Mouse (Mus musculus) midbrain, embryonic 15.5 days (tissue): ENCODE data around the gene Trim29. TPM values are rescaled to one million over a fixed set of nuclear protein-coding genes. Genes with fewer than 3 reads are reported as not detected.
A peak's percentile ranks its signal among the peaks of the same experiment; 100 is the strongest.

Source experiments
- ATAC-seq: fragments of 200-750 bp; cut with Nextera tagmentation; replicated peaks from 2 replicates; pipeline ENCODE4 v1.8.0; 2017; ENCODE audit warnings: moderate TSS enrichment
- H3K27ac ChIP-seq: fragments of 300-500 bp; sonication (generic); 2 replicates; pipeline ENCODE4 v1.5.1; 2015; ENCODE audit warnings: mild to moderate bottlenecking, inconsistent platforms
- H3K27me3 ChIP-seq: fragments of 300-500 bp; sonication (generic); replicated peaks from 2 replicates; pipeline ENCODE4 v1.6.1; 2015; ENCODE audit warnings: inconsistent platforms
- H3K36me3 ChIP-seq: fragments of 300-500 bp; sonication (generic); replicated peaks from 2 replicates; pipeline ENCODE4 v1.6.1; 2015; ENCODE audit warnings: inconsistent platforms
- H3K4me1 ChIP-seq: fragments of 300-500 bp; sonication (generic); 2 replicates; pipeline ENCODE4 v1.6.1; 2015; ENCODE audit warnings: inconsistent platforms
- H3K4me2 ChIP-seq: fragments of 300-500 bp; sonication (generic); 2 replicates; pipeline ENCODE4 v1.6.1; 2015; ENCODE audit warnings: inconsistent platforms, mild to moderate bottlenecking, moderate library complexity
- H3K4me3 ChIP-seq: fragments of 300-500 bp; sonication (generic); 2 replicates; pipeline ENCODE4 v1.5.1; 2015; ENCODE audit warnings: mild to moderate bottlenecking, inconsistent platforms
- H3K9ac ChIP-seq: fragments of 300-500 bp; sonication (generic); 2 replicates; pipeline ENCODE4 v1.6.1; 2015; ENCODE audit warnings: mild to moderate bottlenecking, inconsistent platforms
- H3K9me3 ChIP-seq: fragments of 300-500 bp; sonication (generic); 2 replicates; pipeline ENCODE4 v1.6.1; 2016; ENCODE audit warnings: inconsistent platforms
- WGBS: fragments of 180-500 bp; shearing (Covaris S2); methylation state at CpG from one replicate; pipeline ENCODE4 v1.1.7; 2015; ENCODE audit warnings: mixed read lengths; 5-methylcytosine and 5-hydroxymethylcytosine counted together
- polyA plus RNA-seq: library from polyadenylated mRNA; unstranded; fragments of >200 nt; fragmentation: Nextera tagmentation; extraction: Ambion mirVana; gene quantifications from 2 replicates; pipeline ENCODE4 v1.2.1, GENCODE M21; 2015

The Trim29 gene
- polyA plus RNA-seq, 1 experiment from 2014 or later = 0.62 TPM

GRCm38 (mm10) chr9:43351015-43351414, 40.4 kb downstream of the Trim29 start:
- Histone ChIP-seq H3K27me3 (0 out of 2 replicates have a peak, but pooled peaks cover 3% of the 10 kb centered on the region), H3K4me1 (no peaks in the 10 kb centered on the region), H3K36me3 (no peaks in the 10 kb centered on the region), H3K9ac (no peak overlapping the region), H3K9me3 (no peaks in the 10 kb centered on the region), H3K4me2 (no peak overlapping the region), H3K27ac (no peak overlapping the region), H3K4me3 (no peak overlapping the region)
- WGBS = 52% methylated on average over 13 of the region's 13 CpGs
- no peak for ATAC-seq

- H3K36me3 ChIP-seq = no peaks in the 10 kb centered on the region
- no peak overlapping the region for H3K9ac ChIP-seq
- peaks cover 11% of the 10 kb centered on the region for H3K4me1 ChIP-seq
- H3K4me3 ChIP-seq = no peak overlapping the region
- H3K9me3 ChIP-seq = no peaks in the 10 kb centered on the region
- no peak overlapping the region for H3K27ac ChIP-seq
- no peak for ATAC-seq
- 0 out of 2 replicates have a peak, but pooled peaks cover 3% of the 10 kb centered on the region for H3K27me3 ChIP-seq
- H3K4me2 ChIP-seq = no peak overlapping the region
Observed at GRCm38 (mm10) chr9:43357011-43357410, 46.4 kb downstream of the Trim29 start.

DNA sequence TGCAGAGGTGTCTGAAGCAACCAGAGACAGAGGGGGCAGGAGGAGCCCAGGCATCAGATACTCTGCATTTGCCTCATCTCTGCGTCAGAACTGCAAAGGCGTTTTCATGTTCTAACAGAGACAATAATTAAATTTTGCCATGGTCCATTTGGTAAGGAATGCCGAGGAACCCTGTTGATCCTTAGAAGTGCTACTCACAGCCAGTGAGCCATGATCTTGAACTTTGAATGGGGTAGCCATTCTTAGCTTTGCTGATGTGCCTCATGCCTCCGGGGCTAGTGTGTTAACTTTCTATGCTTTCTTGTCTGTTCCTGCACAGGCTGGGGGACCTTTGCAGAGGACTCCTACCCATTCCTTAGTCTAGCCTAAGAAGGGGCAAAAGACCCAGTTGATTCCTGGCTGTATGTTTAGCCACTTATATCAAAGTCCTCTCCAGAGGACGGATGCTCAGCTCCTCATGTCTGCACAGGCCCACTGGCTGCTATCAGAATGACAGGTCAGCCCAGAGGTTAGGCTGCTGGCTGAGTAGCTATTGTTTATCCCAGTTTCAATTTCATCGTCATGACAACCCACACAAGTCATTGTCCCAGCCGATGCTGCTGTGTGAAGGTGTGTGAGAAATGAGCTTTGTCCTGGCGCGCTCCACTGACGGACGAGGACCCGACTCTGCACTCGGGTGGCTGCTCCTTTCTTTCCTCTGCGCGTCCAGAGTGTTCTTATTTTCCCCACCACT, 48.1 kb downstream of the Trim29 start:
- Histone ChIP-seq H3K4me1 (peaks cover 11% of the 10 kb centered on the region), H3K27me3 (0 out of 2 replicates have a peak, but pooled peaks cover 3% of the 10 kb centered on the region), H3K9me3 (no peaks in the 10 kb centered on the region), H3K4me3 (no peak overlapping the region), H3K36me3 (no peaks in the 10 kb centered on the region), H3K27ac (no peak overlapping the region), H3K9ac (no peak overlapping the region), H3K4me2 (no peak overlapping the region)
- 0 out of 2 replicates have a peak, but pooled peaks have one; percentile 30 for ATAC-seq
- WGBS = 15% methylated on average over 15 of the region's 15 CpGs

- Histone ChIP-seq H3K27ac (no peak overlapping the region), H3K36me3 (no peaks in the 10 kb centered on the region), H3K4me1 (no peaks in the 10 kb centered on the region), H3K4me2 (no peak overlapping the region), H3K27me3 (no peaks in the 10 kb centered on the region), H3K4me3 (no peak overlapping the region), H3K9me3 (no peaks in the 10 kb centered on the region), H3K9ac (no peak overlapping the region)
- ATAC-seq = no peak
- 89% methylated on average over 3 of the region's 3 CpGs for WGBS
Observed at GRCm38 (mm10) chr9:43368781-43369180, 58.1 kb downstream of the Trim29 start.

GRCm38 (mm10) chr9:43383871-43384270, 73.2 kb downstream of the Trim29 start:
- H3K4me1 ChIP-seq = peaks cover 5% of the 10 kb centered on the region; the same call in 1 of the 2 replicates
- 62% methylated on average over 4 of the region's 4 CpGs for WGBS
- H3K4me3 ChIP-seq = no peak overlapping the region
- no peak overlapping the region for H3K27ac ChIP-seq
- H3K9ac ChIP-seq = no peak overlapping the region
- no peaks in the 10 kb centered on the region for H3K27me3 ChIP-seq
- no peaks in the 10 kb centered on the region for H3K9me3 ChIP-seq
- no peak overlapping the region for H3K4me2 ChIP-seq
- ATAC-seq = no peak
- no peaks in the 10 kb centered on the region for H3K36me3 ChIP-seq

- Histone ChIP-seq H3K4me1 (peaks cover 8% of the 10 kb centered on the region), H3K4me2 (no peak overlapping the region), H3K9ac (no peak overlapping the region), H3K27me3 (no peaks in the 10 kb centered on the region), H3K4me3 (no peak overlapping the region), H3K9me3 (no peaks in the 10 kb centered on the region), H3K36me3 (no peaks in the 10 kb centered on the region), H3K27ac (no peak overlapping the region)
- 63% methylated on average over 3 of the region's 3 CpGs for WGBS
- no peak for ATAC-seq
Observed at GRCm38 (mm10) chr9:43384400-43384799, 73.8 kb downstream of the Trim29 start.

Other genes starting within 250 kb of the Trim29 start
- 24.8 and 29.1 TPM in 2 replicates for gene Arhgef12, start 203.6 kb upstream of the Trim29 start, polyA plus RNA-seq
- 10.5 and 13.0 TPM in 2 replicates for gene Tmem136, start 194.3 kb upstream of the Trim29 start, polyA plus RNA-seq
- 0.08 and 0.14 TPM in 2 replicates for gene Pou2f3, start 100.5 kb upstream of the Trim29 start, polyA plus RNA-seq
- gene Oaf, start 70.9 kb upstream of the Trim29 start, polyA plus RNA-seq = 5.1 and 6.4 TPM in 2 replicates